Mouse (Mus musculus) naive thymus-derived CD4-positive, alpha-beta T cell, adult 5 months (primary cell): ENCODE results near the gene Ly6g6c. TPM values are rescaled to one million over a fixed set of nuclear protein-coding genes. Genes with fewer than 3 reads are reported as not detected.

Source experiments
- polyA plus RNA-seq: library from polyadenylated mRNA; unstranded; fragments of 100-300 nt; shearing (Covaris generic); gene quantifications from one replicate; pipeline ENCODE4 v1.2.1, GENCODE M21; 2017

The Ly6g6c gene
- polyA plus RNA-seq, 1 experiment from 2014 or later, result not detected

Other genes starting within 250 kb of the Ly6g6c start
- 18.7 TPM for gene Stk19, start 228.4 kb upstream of the Ly6g6c start, polyA plus RNA-seq
- 89.1 TPM for gene Dxo, start 228.4 kb upstream of the Ly6g6c start, polyA plus RNA-seq
- 137 TPM for gene Skiv2l, start 215.2 kb upstream of the Ly6g6c start, polyA plus RNA-seq
- 27.2 TPM for gene Nelfe, start 215.0 kb upstream of the Ly6g6c start, polyA plus RNA-seq
- gene Cfb, start 202.9 kb upstream of the Ly6g6c start, polyA plus RNA-seq, result not detected
- 0.32 TPM for gene Zbtb12, start 185.9 kb upstream of the Ly6g6c start, polyA plus RNA-seq
- gene Gm20547, start 183.3 kb upstream of the Ly6g6c start, polyA plus RNA-seq, result not detected
- not detected for gene C2, start 167.1 kb upstream of the Ly6g6c start, polyA plus RNA-seq
- 49.8 TPM for gene Ehmt2, start 166.9 kb upstream of the Ly6g6c start, polyA plus RNA-seq
- not detected for gene Slc44a4, start 150.9 kb upstream of the Ly6g6c start, polyA plus RNA-seq
- 116 TPM for gene Neu1, start 134.1 kb upstream of the Ly6g6c start, polyA plus RNA-seq
- 785 TPM for gene Hspa1b, start 106.2 kb upstream of the Ly6g6c start, polyA plus RNA-seq
- gene Gm20481, start 95.5 kb upstream of the Ly6g6c start, polyA plus RNA-seq, result 42.4 TPM
- gene Hspa1a, start 93.2 kb upstream of the Ly6g6c start, polyA plus RNA-seq, result 403 TPM
- gene Hspa1l, start 92.7 kb upstream of the Ly6g6c start, polyA plus RNA-seq, result 0.17 TPM
- gene Lsm2, start 83.5 kb upstream of the Ly6g6c start, polyA plus RNA-seq, result 59.4 TPM
- 151 TPM for gene Vars, start 64.4 kb upstream of the Ly6g6c start, polyA plus RNA-seq
- gene Vwa7, start 48.8 kb upstream of the Ly6g6c start, polyA plus RNA-seq, result not detected
- gene Sapcd1, start 37.4 kb upstream of the Ly6g6c start, polyA plus RNA-seq, result not detected
- 4.4 TPM for gene Msh5, start 18.6 kb upstream of the Ly6g6c start, polyA plus RNA-seq
- 228 TPM for gene Clic1, start 15.4 kb upstream of the Ly6g6c start, polyA plus RNA-seq
- 0.95 TPM for gene Ddah2, start 6.4 kb upstream of the Ly6g6c start, polyA plus RNA-seq
- not detected for gene Mpig6b, start 796 bp downstream of the Ly6g6c start, polyA plus RNA-seq
- not detected for gene Ly6g6e, start 11.5 kb downstream of the Ly6g6c start, polyA plus RNA-seq
- not detected for gene Ly6g6d, start 12.7 kb downstream of the Ly6g6c start, polyA plus RNA-seq
- gene Ly6g6f, start 20.2 kb downstream of the Ly6g6c start, polyA plus RNA-seq, result not detected
- 90.2 TPM for gene Abhd16a, start 23.9 kb downstream of the Ly6g6c start, polyA plus RNA-seq
- gene Ly6g5c, start 42.9 kb downstream of the Ly6g6c start, polyA plus RNA-seq, result not detected
- gene Ly6g5b, start 50.0 kb downstream of the Ly6g6c start, polyA plus RNA-seq, result 1.2 TPM
- 64.4 TPM for gene Gpank1, start 56.1 kb downstream of the Ly6g6c start, polyA plus RNA-seq
- 190 TPM for gene Csnk2b, start 56.7 kb downstream of the Ly6g6c start, polyA plus RNA-seq
- 0.75 TPM for gene D17H6S53E, start 61.0 kb downstream of the Ly6g6c start, polyA plus RNA-seq
- gene Apom, start 66.7 kb downstream of the Ly6g6c start, polyA plus RNA-seq, result not detected
- gene Bag6, start 69.8 kb downstream of the Ly6g6c start, polyA plus RNA-seq, result 77.8 TPM
- 31.3 TPM for gene Prrc2a, start 99.5 kb downstream of the Ly6g6c start, polyA plus RNA-seq
- not detected for gene Aif1, start 110.7 kb downstream of the Ly6g6c start, polyA plus RNA-seq
- gene Lst1, start 123.1 kb downstream of the Ly6g6c start, polyA plus RNA-seq, result 1.8 TPM
- gene Ltb, start 129.1 kb downstream of the Ly6g6c start, polyA plus RNA-seq, result 754 TPM
- gene Tnf, start 136.6 kb downstream of the Ly6g6c start, polyA plus RNA-seq, result 4.2 TPM
- gene Lta, start 140.0 kb downstream of the Ly6g6c start, polyA plus RNA-seq, result 24.6 TPM
- not detected for gene Gm16181, start 155.4 kb downstream of the Ly6g6c start, polyA plus RNA-seq
- gene Atp6v1g2, start 168.3 kb downstream of the Ly6g6c start, polyA plus RNA-seq, result 1.4 TPM
- gene Nfkbil1, start 170.4 kb downstream of the Ly6g6c start, polyA plus RNA-seq, result 16.0 TPM
- 192 TPM for gene Ddx39b, start 176.4 kb downstream of the Ly6g6c start, polyA plus RNA-seq
- 5,786 TPM for gene H2-D1, start 197.3 kb downstream of the Ly6g6c start, polyA plus RNA-seq